Mouse (Mus musculus) heart, embryonic 11.5 days (tissue): ENCODE data around the gene Akap17b. TPM values are rescaled to one million over a fixed set of nuclear protein-coding genes. Genes with fewer than 3 reads are reported as not detected.
"Not testable (repeated sequence)": the region's sequence is repeated elsewhere in the genome, so short reads cannot be mapped to it uniquely, and the experiment has no call there.

ENCODE experiments used
- ATAC-seq: fragments of 200-750 bp; cut with Nextera tagmentation; replicated peaks from 2 replicates; pipeline ENCODE4 v1.8.0; 2017; ENCODE audit warnings: moderate library complexity; ENCODE audit not compliant: insufficient number of reproducible peaks, low FRiP score, low TSS enrichment
- H3K27ac ChIP-seq: fragments of 300-500 bp; sonication (generic); 2 replicates; pipeline ENCODE4 v1.5.1; 2014; ENCODE audit warnings: mild to moderate bottlenecking, low read depth, low read length
- H3K27me3 ChIP-seq: fragments of 300-500 bp; sonication (generic); 2 replicates; pipeline ENCODE4 v1.6.1; 2014; ENCODE audit warnings: mild to moderate bottlenecking, low read length, mixed read lengths; ENCODE audit not compliant: control insufficient read depth, insufficient read depth
- H3K36me3 ChIP-seq: fragments of 300-500 bp; sonication (generic); 2 replicates; pipeline ENCODE4 v1.6.1; 2014; ENCODE audit warnings: mild to moderate bottlenecking, low read length, moderate library complexity, mixed read lengths; ENCODE audit not compliant: control insufficient read depth, insufficient read depth
- H3K4me1 ChIP-seq: fragments of 300-500 bp; sonication (generic); 2 replicates; pipeline ENCODE4 v1.6.1; 2014; ENCODE audit warnings: low read length; ENCODE audit not compliant: control insufficient read depth, insufficient read depth
- H3K4me2 ChIP-seq: fragments of 300-500 bp; sonication (generic); 2 replicates; pipeline ENCODE4 v1.6.1; 2014; ENCODE audit warnings: mild to moderate bottlenecking, moderate library complexity
- H3K4me3 ChIP-seq: fragments of 300-500 bp; sonication (generic); 2 replicates; pipeline ENCODE4 v1.5.1; 2014; ENCODE audit warnings: low read depth, low read length
- H3K9ac ChIP-seq: fragments of 300-500 bp; sonication (generic); 2 replicates; pipeline ENCODE4 v1.6.1; 2014; ENCODE audit warnings: mild to moderate bottlenecking, low read depth, low read length, moderate library complexity
- H3K9me3 ChIP-seq: fragments of 300-500 bp; sonication (generic); replicated peaks from 2 replicates; pipeline ENCODE4 v1.6.1; 2016; ENCODE audit warnings: low read length; ENCODE audit not compliant: control insufficient read depth
- WGBS: fragments of 180-500 bp; shearing (Covaris S2); extraction: QIAGEN DNeasy Blood & Tissue Kit; methylation state at CpG from one replicate; pipeline ENCODE4 v1.1.7; 2014; ENCODE audit not compliant: insufficient replicate concordance; 5-methylcytosine and 5-hydroxymethylcytosine counted together
- polyA plus RNA-seq: library from polyadenylated mRNA; unstranded; fragments of >200 nt; fragmentation: Nextera tagmentation; extraction: Ambion mirVana; gene quantifications from 2 replicates; pipeline ENCODE4 v1.2.1, GENCODE M21; 2014

The Akap17b gene
- polyA plus RNA-seq, 1 experiment from 2014 or later: 1.5 TPM

- Histone ChIP-seq H3K36me3 (no peaks in the 10 kb centered on the region), H3K9me3 (no peaks in the 10 kb centered on the region), H3K4me2 (no peak overlapping the region), H3K9ac (no peak overlapping the region), H3K27ac (no peak overlapping the region), H3K27me3 (no peaks in the 10 kb centered on the region), H3K4me1 (no peaks in the 10 kb centered on the region), H3K4me3 (no peak overlapping the region)
- 83% methylated on average over 4 of the region's 4 CpGs for WGBS
- no peak for ATAC-seq
Measured at GRCm38 (mm10) chrX:36604040-36604439, 41.2 kb downstream of the Akap17b start.

GRCm38 (mm10) chrX:36602926-36603325, 42.3 kb downstream of the Akap17b start:
- no peak overlapping the region for H3K9ac ChIP-seq
- no peaks in the 10 kb centered on the region for H3K4me1 ChIP-seq
- H3K27me3 ChIP-seq: no peaks in the 10 kb centered on the region
- no peaks in the 10 kb centered on the region for H3K9me3 ChIP-seq
- no peak for ATAC-seq
- no peak overlapping the region for H3K4me3 ChIP-seq
- no peaks in the 10 kb centered on the region for H3K36me3 ChIP-seq
- H3K27ac ChIP-seq: no peak overlapping the region
- no peak overlapping the region for H3K4me2 ChIP-seq
- WGBS: 85% methylated on average over 2 of the region's 2 CpGs

GRCm38 (mm10) chrX:36600066-36600465, 45.1 kb downstream of the Akap17b start:
- 82% methylated on average over 8 of the region's 8 CpGs for WGBS
- Histone ChIP-seq H3K36me3 (no peaks in the 10 kb centered on the region), H3K4me2 (no peak overlapping the region), H3K27ac (no peak overlapping the region), H3K9ac (no peak overlapping the region), H3K4me3 (no peak overlapping the region), H3K27me3 (no peaks in the 10 kb centered on the region), H3K9me3 (no peaks in the 10 kb centered on the region), H3K4me1 (no peaks in the 10 kb centered on the region)
- no peak for ATAC-seq

- Histone ChIP-seq H3K36me3 (no peaks in the 10 kb centered on the region), H3K4me2 (peak overlapping the region; percentile 67), H3K27me3 (no peaks in the 10 kb centered on the region), H3K27ac (no peak overlapping the region), H3K9ac (no peak overlapping the region), H3K4me1 (no peaks in the 10 kb centered on the region), H3K4me3 (peak overlapping the region; percentile 66), H3K9me3 (no peaks in the 10 kb centered on the region)
- no peak for ATAC-seq
- WGBS: 55% methylated on average over 3 of the region's 3 CpGs
Measured at GRCm38 (mm10) chrX:36599656-36600055, 45.5 kb downstream of the Akap17b start.

- H3K36me3 ChIP-seq: no peaks in the 10 kb centered on the region
- no peaks in the 10 kb centered on the region for H3K4me1 ChIP-seq
- WGBS: 27% methylated on average over 14 of the region's 14 CpGs
- peak overlapping the region; percentile 73 for H3K9ac ChIP-seq
- peak; percentile 47; the same call in 1 of the 2 replicates for ATAC-seq
- H3K9me3 ChIP-seq: no peaks in the 10 kb centered on the region
- no peaks in the 10 kb centered on the region for H3K27me3 ChIP-seq
- H3K4me3 ChIP-seq: peak overlapping the region; percentile 66
- H3K27ac ChIP-seq: peak overlapping the region; percentile 78; the same call in 1 of the 2 replicates
- peak overlapping the region; percentile 67 for H3K4me2 ChIP-seq
Measured at GRCm38 (mm10) chrX:36598861-36599344, 46.3 kb downstream of the Akap17b start.

- ATAC-seq: peak; percentile 57
- Histone ChIP-seq H3K9ac (peak overlapping the region; percentile 73), H3K4me3 (peak overlapping the region; percentile 66), H3K9me3 (no peaks in the 10 kb centered on the region), H3K36me3 (no peaks in the 10 kb centered on the region), H3K4me2 (peak overlapping the region; percentile 67), H3K27me3 (no peaks in the 10 kb centered on the region), H3K4me1 (no peaks in the 10 kb centered on the region), H3K27ac (peak overlapping the region; percentile 78)
- 18% methylated on average over 39 of the region's 41 CpGs for WGBS
Measured at GRCm38 (mm10) chrX:36598390-36598810, 46.8 kb downstream of the Akap17b start.

GRCm38 (mm10) chrX:36597707-36598389, 47.3 kb downstream of the Akap17b start, which contains the start of gene Pgrmc1:
Gene Pgrmc1, plus strand, starts transcription at chrX:36598206.
- Histone ChIP-seq H3K9ac (peak within 1 kb of the TSS; percentile 73), H3K36me3 (no peaks in the 10 kb centered on the region), H3K4me1 (no peaks in the 10 kb centered on the region), H3K27ac (peak within 1 kb of the TSS; percentile 78), H3K9me3 (no peaks in the 10 kb centered on the region), H3K27me3 (no peaks in the 10 kb centered on the region), H3K4me3 (peak within 1 kb of the TSS; percentile 66), H3K4me2 (peak within 1 kb of the TSS; percentile 67)
- 17% methylated on average over 40 of the region's 45 CpGs for WGBS
- ATAC-seq: peak; percentile 95

GRCm38 (mm10) chrX:36596483-36597120, 48.6 kb downstream of the Akap17b start:
- not testable (repeated sequence) for H3K27ac ChIP-seq, H3K9ac ChIP-seq, ATAC-seq, H3K27me3 ChIP-seq, H3K9me3 ChIP-seq, H3K4me2 ChIP-seq, H3K36me3 ChIP-seq, H3K4me1 ChIP-seq, H3K4me3 ChIP-seq
- 76% methylated on average over 5 of the region's 5 CpGs for WGBS
